Mouse (Mus musculus) bone marrow, adult 2 months (tissue): ENCODE data around the gene Ang4.

Experiments used
- CTCF ChIP-seq: fragments of 200-500 bp; IDR thresholded peaks from 2 replicates; pipeline ENCODE4 v1.5.1; 2011; ENCODE audit warnings: low read length, control low read depth; ENCODE audit not compliant: control insufficient read depth, insufficient read depth
- POLR2A ChIP-seq: fragments of 200-500 bp; IDR thresholded peaks from 2 replicates; pipeline ENCODE4 v1.6.1; 2011; ENCODE audit warnings: low read depth, mild to moderate bottlenecking, control low read depth, low read length, borderline replicate concordance; ENCODE audit not compliant: control insufficient read depth

DNA sequence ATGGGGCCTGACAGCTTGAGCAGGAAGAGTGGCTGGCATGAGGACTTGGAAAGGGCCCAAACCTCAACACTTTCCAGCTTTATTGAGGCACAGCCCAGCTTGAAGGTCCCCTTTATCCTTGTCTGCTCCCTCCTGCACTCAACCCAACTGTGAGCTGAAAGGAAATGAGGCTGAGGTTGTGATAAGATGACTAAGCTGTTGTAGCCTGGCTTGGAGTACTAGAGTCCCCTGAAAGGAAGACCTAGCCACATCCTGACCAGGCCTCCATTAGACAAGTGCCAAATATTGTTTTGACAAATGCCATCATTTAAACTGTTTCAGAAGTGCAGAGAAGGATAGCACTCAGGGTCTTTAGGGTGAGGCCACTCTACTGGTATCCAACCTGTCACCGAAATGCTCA is 4.4 kb upstream of the Ang4 start:
- TF ChIP-seq CTCF = no peak
- TF ChIP-seq POLR2A = no peak
